Comparison of ENCODE assay signal across 23 mouse cellular contexts in genomic region chr2:65745400-65745799, GRCm38 (mm10).
DNase-seq lines count a peak whose midpoint lies in the region; ATAC-seq and TF ChIP-seq lines count a peak whose summit lies in the region.
"Had no signal": no experiment of that assay in that cellular context is flagged by ENCODE, and none has a peak within 500 bp of the region (broad histone marks: within the 10 kb centered on the region; RNA-seq: fewer than 3 reads in every experiment).

No protein-coding gene starts in this region.

- WGBS in hindbrain, embryonic 14.5 days = 77% methylated on average over 5 of the region's 5 CpGs
- WGBS in hindbrain, postnatal 0 days = 82% methylated on average over 5 of the region's 5 CpGs
- 78% methylated on average over 5 of the region's 5 CpGs for WGBS in intestine, embryonic 16.5 days

- no peaks in the 10 kb centered on the region for H3K4me1 ChIP-seq in hindbrain, embryonic 14.5 days (replicated peaks; ENCODE audit: control insufficient read depth, insufficient read depth, low read length)
- no peaks in the 10 kb centered on the region for H3K4me1 ChIP-seq in hindbrain, postnatal 0 days (ENCODE audit: insufficient read depth, low read length)
- H3K4me1 ChIP-seq in intestine, embryonic 16.5 days (ENCODE audit: control insufficient read depth, insufficient read depth, low read length) = no peaks in the 10 kb centered on the region
- H3K4me1 ChIP-seq: embryonic facial prominence, embryonic 15.5 days; forebrain, embryonic 10.5 days; forebrain, embryonic 15.5 days; heart, embryonic 15.5 days; hindbrain, embryonic 13.5 days had no signal

- no peak for TF ChIP-seq CTCF in hindbrain, postnatal 0 days (IDR thresholded peaks at IDR 0.05; ENCODE audit: low read depth)
- TF ChIP-seq CTCF in C2C12 (IDR thresholded peaks at IDR 0.05; ENCODE audit: control insufficient read depth, insufficient read depth, insufficient read length) = no peak

- no peak overlapping the region for H3K4me2 ChIP-seq in hindbrain, embryonic 14.5 days (replicated peaks)
- H3K4me2 ChIP-seq in hindbrain, postnatal 0 days (ENCODE audit: low read depth, low read length) = no peak overlapping the region
- no peak overlapping the region for H3K4me2 ChIP-seq in intestine, embryonic 16.5 days (ENCODE audit: low read depth, low read length)
- H3K4me2 ChIP-seq: embryonic facial prominence, embryonic 15.5 days; forebrain, embryonic 15.5 days; heart, embryonic 11.5 days; heart, embryonic 15.5 days; hindbrain, embryonic 13.5 days had no signal

- DNase-seq in hindbrain, embryonic 14.5 days (ENCODE audit: low spot score) = peak; percentile 4
- no peak for DNase-seq in hindbrain, postnatal 0 days (ENCODE audit: low spot score)
- DNase-seq in 3134 (ENCODE audit: extremely low read depth, insufficient read length, low spot score) = peak; percentile 48
- DNase-seq in brain, adult 2 months (ENCODE audit: low read depth, low spot score) = peak; percentile 16
- no peak for DNase-seq in lung, postnatal 25 days (ENCODE audit: low spot score)
- DNase-seq: adrenal gland, postnatal 10 days; B cell, adult 2 months; cerebellum, adult 11 months; cerebellum, adult 8-10 months; cerebellum, postnatal 14 days; embryo, embryonic 11 days; heart, adult 18-20 months; heart, postnatal 14 days had no signal

- no peaks in the 10 kb centered on the region for H3K79me2 ChIP-seq in C2C12 (ENCODE audit: control insufficient read depth, insufficient read depth)

- no peak for ATAC-seq in hindbrain, embryonic 14.5 days (ENCODE audit: low FRiP score)
- ATAC-seq in hindbrain, postnatal 0 days = no peak
- ATAC-seq in intestine, embryonic 16.5 days = no peak
- ATAC-seq: forebrain, embryonic 15.5 days; intestine, postnatal 0 days had no signal

- no peak overlapping the region for H3K27ac ChIP-seq in hindbrain, embryonic 14.5 days
- no peak overlapping the region for H3K27ac ChIP-seq in hindbrain, postnatal 0 days
- H3K27ac ChIP-seq in intestine, embryonic 16.5 days (ENCODE audit: low read length) = no peak overlapping the region
- H3K27ac ChIP-seq: embryonic facial prominence, embryonic 15.5 days; forebrain, embryonic 10.5 days; forebrain, embryonic 15.5 days; heart, embryonic 15.5 days; hindbrain, embryonic 13.5 days had no signal

- H3K79me3 ChIP-seq in C2C12 (ENCODE audit: low read depth) = no peaks in the 10 kb centered on the region

- no peak overlapping the region for H3ac ChIP-seq in C2C12 (ENCODE audit: control insufficient read depth, insufficient read length, low read depth)

- H3K9me3 ChIP-seq in hindbrain, embryonic 14.5 days (ENCODE audit: control insufficient read depth, low read length) = no peaks in the 10 kb centered on the region
- no peaks in the 10 kb centered on the region for H3K9me3 ChIP-seq in hindbrain, postnatal 0 days (ENCODE audit: low read length)
- no peaks in the 10 kb centered on the region for H3K9me3 ChIP-seq in intestine, embryonic 16.5 days (ENCODE audit: control insufficient read depth, low read length)
- H3K9me3 ChIP-seq: embryonic facial prominence, embryonic 15.5 days; forebrain, embryonic 10.5 days; forebrain, embryonic 15.5 days; heart, embryonic 15.5 days; hindbrain, embryonic 13.5 days had no signal

- H3K36me3 ChIP-seq in hindbrain, embryonic 14.5 days (replicated peaks; ENCODE audit: control insufficient read depth, insufficient read depth) = peaks cover 20% of the 10 kb centered on the region
- H3K36me3 ChIP-seq in hindbrain, postnatal 0 days (ENCODE audit: insufficient read depth, low read length) = 0 out of 2 replicates have a peak, but pooled peaks cover 8% of the 10 kb centered on the region
- no peaks in the 10 kb centered on the region for H3K36me3 ChIP-seq in C2C12 (ENCODE audit: control insufficient read depth, insufficient read depth)
- no peaks in the 10 kb centered on the region for H3K36me3 ChIP-seq in intestine, embryonic 16.5 days (ENCODE audit: control insufficient read depth, insufficient read depth, low read length)
- H3K36me3 ChIP-seq: embryonic facial prominence, embryonic 15.5 days; forebrain, embryonic 10.5 days; heart, embryonic 15.5 days had no signal

- H3K27me3 ChIP-seq in hindbrain, embryonic 14.5 days (ENCODE audit: control insufficient read depth, insufficient read depth, low read length) = no peaks in the 10 kb centered on the region
- no peaks in the 10 kb centered on the region for H3K27me3 ChIP-seq in hindbrain, postnatal 0 days (ENCODE audit: insufficient read depth, low read length)
- H3K27me3 ChIP-seq in C2C12 (ENCODE audit: control insufficient read depth, insufficient read depth, insufficient read length) = no peaks in the 10 kb centered on the region
- no peaks in the 10 kb centered on the region for H3K27me3 ChIP-seq in intestine, embryonic 16.5 days (replicated peaks; ENCODE audit: control insufficient read depth, insufficient read depth, low read length)
- H3K27me3 ChIP-seq: embryonic facial prominence, embryonic 15.5 days; forebrain, embryonic 15.5 days; heart, embryonic 15.5 days; hindbrain, embryonic 13.5 days had no signal

- H3K9ac ChIP-seq in hindbrain, embryonic 14.5 days = no peak overlapping the region
- no peak overlapping the region for H3K9ac ChIP-seq in hindbrain, postnatal 0 days (replicated peaks; ENCODE audit: low read length)
- no peak overlapping the region for H3K9ac ChIP-seq in intestine, embryonic 16.5 days (ENCODE audit: low read depth, low read length)
- H3K9ac ChIP-seq: embryonic facial prominence, embryonic 15.5 days; forebrain, embryonic 15.5 days; heart, embryonic 15.5 days; hindbrain, embryonic 13.5 days had no signal

- H3K4me3 ChIP-seq in hindbrain, embryonic 14.5 days (replicated peaks; ENCODE audit: low read length) = no peak overlapping the region
- no peak overlapping the region for H3K4me3 ChIP-seq in hindbrain, postnatal 0 days (ENCODE audit: low read length)
- no peak overlapping the region for H3K4me3 ChIP-seq in C2C12 (ENCODE audit: insufficient read depth, poor library complexity, severe bottlenecking)
- H3K4me3 ChIP-seq in intestine, embryonic 16.5 days (ENCODE audit: low read length) = no peak overlapping the region
- H3K4me3 ChIP-seq: embryonic facial prominence, embryonic 15.5 days; erythroblast, embryonic 14.5 days; forebrain, embryonic 10.5 days; forebrain, embryonic 15.5 days; heart, embryonic 15.5 days; hindbrain, embryonic 13.5 days had no signal

TF ChIP-seq in C2C12, 6 proteins besides CTCF, POLR2A, EP300 and RAD21:
- TF ChIP-seq USF1 (IDR thresholded peaks at IDR 0.05; ENCODE audit: low read depth) (no peak), MAX (IDR thresholded peaks at IDR 0.05) (no peak), CEBPB (IDR thresholded peaks at IDR 0.05; ENCODE audit: low read depth) (peak; percentile 33), MYOG (IDR thresholded peaks at IDR 0.05; ENCODE audit: control insufficient read depth, extremely low read depth, insufficient read length) (no peak), FOSL1 (IDR thresholded peaks at IDR 0.05; ENCODE audit: insufficient read depth, low read length, poor library complexity, severe bottlenecking) (peak; percentile 94), MYOD1 (IDR thresholded peaks at IDR 0.05; ENCODE audit: control insufficient read depth, insufficient read length, low read depth) (no peak)

Comparison
In these comparisons a context has a peak if more than half of its experiments do, and no peak if none do; other contexts are left out.
1. DNase-seq: peak in hindbrain, embryonic 14.5 days (single experiment), 3134 (single experiment) and brain, adult 2 months (single experiment); none in hindbrain, postnatal 0 days (single experiment) and lung, postnatal 25 days (single experiment).